Mouse (Mus musculus): ENCODE data around the gene Srr.

GRCm38 (mm10) chr11:74924149-74924548 is 1.6 kb downstream of the Srr start:
- TF ChIP-seq CTCF (IDR thresholded peaks at IDR 0.05; ENCODE audit: control insufficient read depth, insufficient read depth, low read length) (peak; percentile 56; the same call in 1 of the 2 replicates), POLR2A (IDR thresholded peaks at IDR 0.05; ENCODE audit: borderline replicate concordance, control insufficient read depth, low read depth, low read length) (no peak)

Measured in bone marrow, adult 2 months (tissue).